Mouse (Mus musculus) heart, adult 2 months (tissue): Measurements from ENCODE around the gene Cenpu. TPM values are rescaled to one million over a fixed set of nuclear protein-coding genes. Genes with fewer than 3 reads are reported as not detected.

ENCODE experiments used
- DNase-seq, 2 experiments: peaks; one replicate each; pipeline ENCODE4 v3.0.0; 2021
- H3K27ac ChIP-seq: fragments of 200-600 bp; 2 replicates; pipeline ENCODE4 v1.8.1; 2022
- H3K27me3 ChIP-seq: fragments of 200-500 bp; 2 replicates; pipeline ENCODE4 v1.6.1; 2012; ENCODE audit warnings: mild to moderate bottlenecking, low read length, inconsistent platforms, mixed read lengths; ENCODE audit not compliant: control insufficient read depth, insufficient read depth
- H3K36me3 ChIP-seq: fragments of 200-500 bp; 2 replicates; pipeline ENCODE4 v1.6.1; 2012; ENCODE audit warnings: low read length, inconsistent platforms; ENCODE audit not compliant: control insufficient read depth, insufficient read depth
- H3K4me1 ChIP-seq: fragments of 200-500 bp; 2 replicates; pipeline ENCODE4 v1.6.1; 2011; ENCODE audit warnings: low read length; ENCODE audit not compliant: control insufficient read depth, insufficient read depth
- H3K4me3 ChIP-seq: fragments of 200-600 bp; 2 replicates; pipeline ENCODE4 v1.8.1; 2022
- H3K79me2 ChIP-seq: fragments of 200-500 bp; replicated peaks from 2 replicates; pipeline ENCODE4 v1.6.1; 2012; ENCODE audit warnings: mild to moderate bottlenecking, inconsistent platforms, low read length, moderate library complexity, mixed read lengths; ENCODE audit not compliant: control insufficient read depth, insufficient read depth
- H3K9ac ChIP-seq: fragments of 200-500 bp; 2 replicates; pipeline ENCODE4 v1.6.1; 2012; ENCODE audit warnings: low read depth, mild to moderate bottlenecking, control low read depth, inconsistent platforms, low read length, mixed read lengths
- CTCF ChIP-seq: fragments of 200-600 bp; IDR thresholded peaks from 2 replicates; pipeline ENCODE4 v1.8.1; 2022; ENCODE audit warnings: antibody characterized with exemption, mild to moderate bottlenecking, moderate library complexity
- EP300 ChIP-seq: fragments of 200-500 bp; IDR thresholded peaks from 2 replicates; pipeline ENCODE4 v1.6.1; 2011; ENCODE audit warnings: low read depth, low read length, control low read depth; ENCODE audit not compliant: insufficient read depth
- POLR2A ChIP-seq: fragments of 200-500 bp; IDR thresholded peaks from 2 replicates; pipeline ENCODE4 v1.6.1; 2011; ENCODE audit warnings: mild to moderate bottlenecking, low read depth, low read length, control low read depth; ENCODE audit not compliant: insufficient read depth
- WGBS: fragments of 180-500 bp; shearing (Covaris S2); methylation state at CpG from one replicate; pipeline ENCODE4 v1.1.7; 2018; 5-methylcytosine and 5-hydroxymethylcytosine counted together
- intact Hi-C: fragments of 180-260 bp; cut with DNase I; formaldehyde crosslinking; loops from one replicate; pipeline ENCODE4 v1.15.1; 2025
- polyA plus RNA-seq: library from polyadenylated mRNA; depleted of rRNA; stranded (reverse); fragments of >200 nt; gene quantifications from 2 replicates; pipeline ENCODE4 v1.2.3, GENCODE M21; 2012
- total RNA-seq, 2 experiments: library from RNA; stranded (reverse); gene quantifications; 2 replicates each; pipeline ENCODE4 v1.2.3; 2021

The Cenpu gene
- total and polyA plus RNA-seq, 3 experiments: 0.21 to 0.73 (median 0.30) TPM

DNA sequence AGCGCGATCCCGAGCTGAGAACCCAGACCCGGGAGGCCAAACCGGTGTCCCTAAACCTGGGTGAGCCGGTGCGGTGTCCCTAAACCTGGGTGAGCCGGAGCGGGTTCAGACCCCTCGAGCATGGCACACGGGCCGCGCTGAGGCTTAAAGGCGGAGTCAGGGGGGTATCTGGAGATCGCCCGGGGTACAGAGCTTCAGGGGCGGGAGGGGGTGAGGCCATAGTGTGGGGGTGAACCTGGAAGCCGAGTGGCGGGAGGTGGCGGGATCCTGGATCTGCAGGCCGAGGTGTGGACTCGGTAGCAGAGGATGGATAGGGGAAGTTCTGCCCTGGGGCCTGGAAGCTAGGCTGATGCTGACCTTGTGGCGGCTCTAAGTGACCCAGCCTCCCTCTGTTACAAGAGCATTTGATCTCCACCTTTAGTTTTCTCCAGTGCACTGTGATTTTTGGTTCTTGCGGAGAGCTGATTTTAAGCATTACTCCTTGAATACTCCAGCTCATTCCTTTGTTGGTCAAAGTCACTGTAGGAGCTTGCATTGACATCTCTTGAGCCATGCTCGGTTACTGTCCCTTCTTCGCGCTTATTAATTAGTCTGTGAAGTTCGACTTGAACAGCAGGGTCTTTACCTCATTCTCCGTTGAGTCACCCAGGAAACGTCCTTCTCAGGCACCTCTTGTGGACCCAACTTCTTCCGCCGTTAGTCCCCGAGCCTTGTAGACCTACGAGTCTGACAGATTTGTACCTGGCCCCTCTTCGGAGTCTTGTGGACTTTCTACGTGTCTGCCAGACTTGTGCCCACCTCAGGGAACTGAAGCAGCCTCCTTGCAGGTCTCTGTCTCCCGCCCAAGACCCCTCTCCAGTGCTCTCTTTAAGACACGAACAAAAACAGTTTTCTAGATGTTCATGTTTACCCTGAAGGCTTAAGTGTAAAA lies 66.1 kb downstream of the Cenpu start:
- Histone ChIP-seq H3K4me1 (peaks cover 3% of the 10 kb centered on the region; the same call in 1 of the 2 replicates), H3K9ac (peak overlapping the region; percentile 71), H3K4me3 (peak overlapping the region; percentile 69), H3K27ac (peak overlapping the region; percentile 65), H3K79me2 (no peaks in the 10 kb centered on the region), H3K36me3 (no peaks in the 10 kb centered on the region), H3K27me3 (no peaks in the 10 kb centered on the region)
- WGBS: 2% methylated on average over 38 of the region's 38 CpGs
- no peak for TF ChIP-seq CTCF
- TF ChIP-seq EP300: no peak
- TF ChIP-seq POLR2A: no peak
- no peak for DNase-seq
- intact Hi-C loops: loop anchor here (2.0 to 5.0 kb wide), 2 partner anchors 67 to 119 kb away; partner anchors contain the start of gene Irf2

DNA sequence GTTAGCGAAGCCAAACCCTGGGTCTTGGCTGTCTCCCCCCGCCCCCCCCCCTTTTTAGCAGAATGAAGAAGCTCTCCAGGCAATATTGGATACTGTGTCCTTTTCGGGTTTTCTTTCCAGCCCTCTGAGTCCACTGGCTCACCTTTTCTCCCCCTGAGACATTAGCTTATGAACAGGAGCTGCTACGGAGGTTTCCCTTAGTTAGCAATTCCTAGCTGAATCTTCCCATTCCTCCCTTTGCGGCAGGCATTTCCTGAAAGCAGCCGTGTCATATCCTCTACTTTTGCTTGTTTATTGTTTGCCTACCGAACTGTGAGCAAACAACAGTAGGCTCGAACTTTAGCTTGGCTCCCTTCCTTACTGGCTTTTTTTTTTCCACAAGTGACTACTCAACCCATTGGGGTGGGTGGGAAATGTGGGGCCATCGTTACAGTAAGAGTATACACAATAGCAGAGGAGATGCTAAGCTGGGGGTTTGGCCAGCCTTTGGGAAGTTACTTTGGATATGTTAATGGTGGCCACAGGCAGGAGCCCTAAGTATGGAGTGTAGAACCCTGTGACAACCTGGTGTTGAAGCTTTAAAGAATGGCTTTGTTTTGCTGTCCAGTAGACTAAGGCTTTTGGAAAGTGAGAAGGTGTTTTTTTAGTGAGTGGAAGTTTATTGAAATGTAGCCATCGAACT lies 67.0 kb downstream of the Cenpu start:
- no peak for DNase-seq
- H3K9ac ChIP-seq: peak overlapping the region; percentile 71; the same call in 1 of the 2 replicates
- peaks cover 1% of the 10 kb centered on the region; the same call in 1 of the 2 replicates for H3K4me1 ChIP-seq
- H3K79me2 ChIP-seq: 0 out of 2 replicates have a peak, but pooled peaks cover 1% of the 10 kb centered on the region
- no peaks in the 10 kb centered on the region for H3K36me3 ChIP-seq
- TF ChIP-seq EP300 (no peak), CTCF (no peak), POLR2A (no peak)
- peak overlapping the region; percentile 69 for H3K4me3 ChIP-seq
- WGBS: 15% methylated on average over 10 of the region's 10 CpGs
- peak overlapping the region; percentile 65 for H3K27ac ChIP-seq
- H3K27me3 ChIP-seq: no peaks in the 10 kb centered on the region
- intact Hi-C loops: loop anchor here (2.0 to 5.0 kb wide), 2 partner anchors 68 to 119 kb away; partner anchors contain the start of gene Irf2

DNA sequence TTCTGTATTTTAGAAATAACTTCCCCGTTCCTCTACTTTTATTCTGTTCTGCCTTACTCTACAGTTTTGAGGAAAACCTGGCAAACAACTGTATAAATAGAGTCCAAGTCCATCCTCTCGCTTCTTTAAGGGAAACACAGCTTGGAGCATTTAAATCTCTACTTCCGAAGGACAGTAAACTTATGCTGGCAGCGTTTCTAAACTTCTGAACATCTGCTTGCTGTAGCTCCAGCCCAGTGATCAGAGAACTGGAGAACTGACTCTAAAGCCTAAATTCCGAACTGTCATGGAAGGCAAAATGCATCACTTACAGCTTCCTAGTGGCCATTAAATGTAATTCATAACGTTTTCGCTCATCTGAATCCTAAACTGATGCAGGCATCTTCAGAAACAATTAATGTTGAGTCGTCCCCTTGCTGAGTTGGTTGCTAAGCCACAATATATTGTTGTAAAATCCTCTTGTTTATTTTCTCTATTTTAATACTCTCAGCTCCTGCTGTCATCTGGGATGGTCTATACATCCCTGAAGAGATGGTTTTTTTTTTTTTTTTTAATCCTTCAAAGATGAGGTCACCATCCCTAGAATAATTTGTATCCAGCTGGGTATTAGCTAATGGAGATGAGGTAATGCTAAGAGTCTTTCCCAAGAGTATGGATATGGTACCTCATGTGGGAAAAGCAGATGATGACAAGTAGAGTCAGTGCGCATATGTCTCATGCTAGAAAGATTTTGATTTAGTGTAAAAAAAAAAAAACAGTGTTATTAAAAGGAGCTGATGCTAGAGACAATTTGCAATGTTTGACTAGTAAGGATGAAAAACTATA lies 70.8 kb downstream of the Cenpu start:
- no peak overlapping the region for H3K4me3 ChIP-seq
- H3K27me3 ChIP-seq: no peaks in the 10 kb centered on the region
- intact Hi-C loops: no loop called here
- H3K79me2 ChIP-seq: 0 out of 2 replicates have a peak, but pooled peaks cover 3% of the 10 kb centered on the region
- no peaks in the 10 kb centered on the region for H3K36me3 ChIP-seq
- H3K27ac ChIP-seq: no peak overlapping the region
- H3K4me1 ChIP-seq: no peaks in the 10 kb centered on the region; the same call in 1 of the 2 replicates
- TF ChIP-seq EP300 (no peak), POLR2A (no peak), CTCF (no peak)
- no peak overlapping the region for H3K9ac ChIP-seq
- WGBS: 66% methylated on average over 9 of the region's 9 CpGs
- no peak for DNase-seq

DNA sequence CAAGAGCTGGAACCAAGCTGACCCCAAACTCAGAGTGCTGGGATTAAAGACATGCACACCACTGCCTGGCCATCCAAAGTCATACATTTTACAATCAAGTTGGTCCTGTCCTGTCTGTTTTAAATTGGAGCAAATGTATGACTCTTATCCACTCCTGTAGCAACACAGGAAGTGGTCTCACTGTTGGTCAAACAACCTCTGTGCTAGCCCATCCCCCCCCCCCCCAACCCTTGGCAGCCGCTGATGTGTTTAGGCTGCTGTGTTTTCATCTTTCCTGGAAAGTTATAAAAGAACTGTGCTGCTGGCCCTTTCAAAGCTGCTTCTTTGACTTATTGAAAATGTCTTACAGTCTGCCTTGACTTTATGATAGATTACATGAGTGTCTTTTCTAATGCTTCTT lies 73.3 kb downstream of the Cenpu start:
- no peak for DNase-seq
- Histone ChIP-seq H3K36me3 (no peaks in the 10 kb centered on the region), H3K4me3 (no peak overlapping the region), H3K4me1 (no peaks in the 10 kb centered on the region), H3K79me2 (0 out of 2 replicates have a peak, but pooled peaks cover 3% of the 10 kb centered on the region), H3K27ac (no peak overlapping the region), H3K9ac (no peak overlapping the region), H3K27me3 (no peaks in the 10 kb centered on the region)
- intact Hi-C loops: no loop called here
- no peak for TF ChIP-seq EP300
- no peak for TF ChIP-seq CTCF
- no peak for TF ChIP-seq POLR2A
- whole genome bisulfite sequencing: 33% methylated on average over 1 of the region's 1 CpGs

DNA sequence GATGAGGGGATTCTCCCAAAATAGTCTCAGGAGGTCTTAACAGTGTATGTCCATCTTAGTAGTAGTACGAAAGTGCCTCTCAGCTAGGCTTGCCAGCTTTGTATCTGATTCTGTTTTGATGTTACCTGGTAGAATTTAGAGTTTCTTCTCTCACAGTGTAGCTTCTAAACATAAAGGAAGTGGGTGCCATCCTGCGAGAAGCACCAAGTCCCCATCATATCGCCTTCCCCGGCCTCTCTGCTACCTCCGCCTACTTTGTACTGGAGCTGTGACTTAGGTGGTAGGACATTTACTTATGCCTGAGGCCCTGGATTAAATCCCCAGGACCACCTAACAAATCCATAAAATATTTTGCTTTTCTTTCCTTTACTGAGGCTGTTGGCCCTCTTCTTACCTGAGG lies 74.8 kb downstream of the Cenpu start:
- H3K36me3 ChIP-seq: no peaks in the 10 kb centered on the region
- H3K9ac ChIP-seq: no peak overlapping the region
- 0 out of 2 replicates have a peak, but pooled peaks cover 3% of the 10 kb centered on the region for H3K79me2 ChIP-seq
- TF ChIP-seq CTCF (no peak), POLR2A (no peak), EP300 (no peak)
- H3K4me1 ChIP-seq: no peaks in the 10 kb centered on the region
- no peak overlapping the region for H3K27ac ChIP-seq
- 93% methylated on average over 5 of the region's 5 CpGs for WGBS
- H3K27me3 ChIP-seq: no peaks in the 10 kb centered on the region
- no peak overlapping the region for H3K4me3 ChIP-seq
- intact Hi-C loops: no loop called here
- DNase-seq: no peak
